Mouse (Mus musculus): ENCODE data around the gene Acoxl.

The Acoxl gene

GRCm38 (mm10) chr2:128032111-128032510, 193.4 kb downstream of the Acoxl start:
- DNase-seq (ENCODE audit: extremely low spot score, low spot score) = peak; percentile 29

DNA sequence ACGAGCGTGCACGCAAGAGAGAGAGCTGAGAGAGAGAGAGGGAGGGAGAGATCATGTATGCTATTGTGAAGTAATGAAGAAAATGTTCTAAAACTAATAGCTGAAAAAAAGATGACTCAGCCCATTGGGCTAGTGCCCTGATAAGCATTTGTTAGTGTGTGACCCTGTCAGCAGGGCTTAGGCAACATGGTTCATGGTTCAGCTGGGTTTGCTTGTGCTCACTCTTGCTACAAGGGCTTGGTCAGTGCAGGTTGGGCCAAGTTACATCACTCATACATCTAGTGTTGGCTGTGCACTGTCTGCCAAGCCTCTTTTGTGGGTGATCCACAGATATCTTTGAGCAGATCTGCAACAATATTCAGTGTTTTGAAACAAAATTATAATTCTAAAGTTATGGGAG, 194.8 kb downstream of the Acoxl start:
- no peak for DNase-seq (ENCODE audit: extremely low spot score, low spot score)

DNA sequence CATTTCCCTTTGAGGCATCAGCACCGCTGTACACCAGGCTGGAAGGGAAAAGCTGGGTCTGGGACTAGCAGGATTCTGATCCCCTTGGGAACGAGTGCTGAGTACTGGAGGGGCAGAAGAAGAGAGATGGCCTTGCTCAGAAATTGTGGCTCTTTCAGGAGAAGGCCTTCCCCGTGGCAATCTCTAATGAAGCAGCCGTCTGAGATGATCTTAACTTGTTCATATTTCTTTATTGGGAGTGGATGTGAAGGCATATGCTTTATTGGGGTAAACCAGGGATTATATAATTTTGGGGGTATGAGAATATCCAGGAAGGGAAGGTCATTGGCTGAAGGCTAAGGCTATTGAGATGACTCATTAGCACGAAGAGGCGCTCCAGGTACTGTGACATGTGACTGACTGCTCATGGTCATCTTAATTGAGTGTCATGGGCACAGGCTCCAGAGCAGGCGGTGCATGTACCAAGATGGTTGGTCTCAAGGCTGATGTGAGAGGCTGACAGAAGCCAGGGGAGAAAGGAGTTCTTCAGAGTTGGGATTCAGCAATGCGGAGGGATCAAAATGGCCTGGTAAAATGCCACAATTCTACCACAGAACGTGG, 195.5 kb downstream of the Acoxl start:
- no peak for DNase-seq (ENCODE audit: extremely low spot score, low spot score)

DNA sequence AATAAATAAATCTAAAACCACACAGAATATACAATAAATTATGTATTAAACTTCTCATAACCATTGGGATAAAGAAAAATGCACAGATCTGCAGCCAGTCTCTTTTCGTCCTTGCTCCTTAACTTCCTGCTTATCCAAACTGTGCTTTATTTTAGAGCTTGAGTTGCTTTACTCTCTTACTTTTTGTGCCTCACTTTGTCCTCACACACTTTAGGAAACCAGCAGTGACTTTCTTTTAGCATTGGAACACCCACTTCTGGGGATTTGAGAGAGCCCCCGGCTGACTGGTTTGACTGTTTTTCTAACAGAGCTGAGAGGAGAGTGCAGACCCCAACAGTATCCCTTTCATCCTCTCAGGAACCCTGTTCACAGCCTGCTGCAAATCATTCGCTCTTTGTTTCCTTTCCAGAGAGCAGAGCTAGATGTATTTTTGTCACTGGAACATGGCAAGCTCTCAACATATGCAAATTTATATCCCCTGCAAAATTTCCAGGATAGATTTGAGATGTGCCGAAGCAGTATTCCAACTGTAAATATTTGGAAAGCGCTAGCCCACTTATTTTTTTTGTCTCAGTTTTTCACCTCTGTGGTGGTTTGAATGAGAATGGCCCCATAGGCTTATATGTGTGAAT, 199.7 kb downstream of the Acoxl start:
- no peak for DNase-seq (ENCODE audit: extremely low spot score, low spot score)

DNA sequence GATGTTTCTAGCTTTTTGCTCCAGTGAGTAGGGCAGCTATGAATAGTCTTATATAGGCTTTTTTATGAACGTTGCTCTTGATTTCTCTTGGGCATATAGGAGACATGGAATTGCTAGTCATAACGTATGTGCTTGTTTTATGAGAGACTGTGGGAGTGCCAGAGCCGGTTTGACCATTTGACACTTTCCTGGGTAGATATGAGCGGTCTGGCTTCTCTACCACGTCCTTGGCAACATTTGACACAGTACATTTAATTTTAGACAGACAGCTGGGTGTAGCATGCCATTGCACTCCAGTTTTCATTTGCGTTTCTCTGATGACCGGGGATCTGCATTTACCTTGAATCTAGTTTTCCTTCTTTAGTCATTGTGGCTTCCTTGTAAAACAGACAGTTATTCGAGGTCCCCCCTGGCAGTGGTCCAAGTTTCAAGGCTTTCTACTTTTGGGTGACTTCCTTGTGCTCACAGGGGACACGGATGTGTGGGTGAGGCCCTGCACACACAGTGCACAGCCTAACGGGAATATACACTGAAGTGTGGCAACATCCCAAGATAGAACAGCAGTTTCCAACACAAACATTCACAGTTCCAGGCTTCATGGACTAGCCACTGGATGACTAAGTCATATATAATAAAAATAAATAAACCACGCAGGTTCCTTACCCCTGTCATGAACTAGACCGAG, 202.5 kb downstream of the Acoxl start:
- no peak for DNase-seq (ENCODE audit: extremely low spot score, low spot score)

- no peak for DNase-seq (ENCODE audit: extremely low spot score, low spot score)
Observed at GRCm38 (mm10) chr2:128046454-128046853, 207.8 kb downstream of the Acoxl start.

GRCm38 (mm10) chr2:128054905-128055304, 216.2 kb downstream of the Acoxl start:
- DNase-seq (ENCODE audit: extremely low spot score, low spot score) = no peak

DNA sequence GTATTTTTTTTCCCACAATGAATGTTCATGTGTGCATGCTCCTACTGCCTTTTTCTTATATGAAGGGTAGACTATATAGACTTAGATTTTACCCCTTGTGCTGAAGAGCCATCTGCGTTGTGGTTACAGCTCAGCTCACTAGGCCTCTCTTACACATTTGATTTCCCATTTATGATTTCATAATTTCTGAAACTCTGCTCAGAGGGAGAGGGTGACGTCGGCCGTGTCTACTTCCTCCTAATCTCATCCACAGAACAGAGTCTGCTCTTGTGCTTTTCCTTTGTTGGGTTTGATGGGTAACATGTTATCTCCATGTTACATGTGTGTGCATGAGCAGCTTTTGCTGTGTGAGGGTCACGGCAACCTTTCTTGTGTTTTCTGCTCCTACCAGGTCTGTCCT, 219.2 kb downstream of the Acoxl start:
- DNase-seq (ENCODE audit: extremely low spot score, low spot score) = no peak

DNA sequence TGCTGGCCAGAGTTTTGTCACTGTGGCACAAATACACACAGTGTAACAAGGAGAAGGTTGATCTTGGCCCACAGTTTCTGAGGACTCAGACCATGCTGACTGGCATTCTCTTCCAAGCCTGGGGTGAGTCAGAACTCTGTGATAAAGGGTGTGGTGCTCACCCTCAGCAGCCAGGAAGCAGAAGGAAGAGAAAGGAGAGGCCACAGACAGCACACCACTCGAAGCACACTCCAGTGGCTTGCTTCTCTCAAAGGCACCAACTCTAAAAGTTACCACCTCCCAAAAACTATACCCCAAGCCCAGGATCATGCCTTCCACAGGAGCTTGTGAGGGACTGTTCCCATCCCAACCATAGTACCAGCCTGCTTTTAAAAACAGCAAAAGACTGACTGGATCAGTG, 220.0 kb downstream of the Acoxl start:
- no peak for DNase-seq (ENCODE audit: extremely low spot score, low spot score)

- no peak for DNase-seq (ENCODE audit: extremely low spot score, low spot score)
Observed at GRCm38 (mm10) chr2:128060213-128060612, 221.5 kb downstream of the Acoxl start.

DNA sequence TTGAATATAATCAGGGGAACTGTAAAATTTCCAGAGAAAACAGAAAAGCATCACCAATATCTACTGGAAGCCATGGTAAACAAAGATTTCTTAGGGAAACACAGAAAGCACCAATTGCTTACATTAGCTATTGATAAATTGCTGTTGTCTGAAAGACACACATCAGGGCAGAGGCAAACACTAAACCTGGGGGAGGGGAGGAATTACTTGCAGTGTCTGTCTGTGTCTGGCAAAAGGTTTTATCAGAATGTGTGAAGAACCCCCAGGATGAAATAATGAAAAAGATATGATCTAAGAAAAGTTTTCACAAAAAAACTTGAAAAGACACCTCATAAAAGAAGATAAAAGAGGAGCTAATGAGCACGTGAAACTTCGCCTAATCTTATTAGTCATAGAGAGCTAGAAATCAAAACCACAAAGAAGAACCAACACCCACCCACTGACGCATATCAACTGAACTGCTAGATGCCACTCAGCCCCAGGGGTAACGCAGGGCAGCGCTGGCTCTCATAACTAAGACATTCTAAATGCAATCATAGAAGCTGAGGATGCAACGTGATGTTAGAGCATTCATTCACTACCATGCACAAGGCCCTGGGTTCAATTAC, 222.1 kb downstream of the Acoxl start:
- no peak for DNase-seq (ENCODE audit: extremely low spot score, low spot score)

DNA sequence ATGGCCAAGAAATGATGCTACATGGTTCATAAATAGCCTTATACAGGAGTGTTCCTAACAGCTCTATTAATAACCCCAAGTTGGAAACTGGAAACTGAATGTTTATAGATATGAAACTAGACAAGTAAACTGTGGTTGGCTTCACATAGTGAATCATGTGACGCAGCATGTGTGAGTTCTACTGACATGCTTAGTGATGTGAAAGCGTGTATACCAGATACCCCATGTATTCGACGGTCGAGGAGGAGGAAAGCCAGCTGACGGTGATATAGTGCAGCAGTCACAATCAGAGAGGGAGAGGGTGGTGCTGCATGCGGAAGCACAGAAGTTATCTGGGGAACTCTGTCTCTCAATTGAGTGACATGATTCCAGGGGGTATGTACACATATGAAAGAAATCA, 222.8 kb downstream of the Acoxl start:
- DNase-seq (ENCODE audit: extremely low spot score, low spot score) = no peak

DNA sequence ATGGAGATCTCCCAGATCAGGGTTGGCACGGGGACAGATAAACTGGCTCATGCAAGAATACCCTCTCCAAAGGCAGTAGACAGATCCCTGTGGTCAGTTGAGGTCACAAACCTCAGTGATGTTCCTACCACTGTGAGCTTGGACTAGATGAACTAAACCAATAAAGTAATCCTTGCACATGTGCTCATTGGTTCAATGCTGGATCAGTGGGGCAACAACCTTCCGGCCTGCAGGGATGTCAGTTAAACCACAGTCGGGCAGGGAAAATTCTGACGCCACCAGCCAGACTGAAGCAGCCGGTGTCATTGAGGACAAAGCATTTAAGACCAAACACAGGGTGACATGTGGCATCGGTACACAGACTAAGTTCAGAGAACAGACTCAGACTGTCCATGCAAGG, 224.1 kb downstream of the Acoxl start:
- no peak for DNase-seq (ENCODE audit: extremely low spot score, low spot score)

DNA sequence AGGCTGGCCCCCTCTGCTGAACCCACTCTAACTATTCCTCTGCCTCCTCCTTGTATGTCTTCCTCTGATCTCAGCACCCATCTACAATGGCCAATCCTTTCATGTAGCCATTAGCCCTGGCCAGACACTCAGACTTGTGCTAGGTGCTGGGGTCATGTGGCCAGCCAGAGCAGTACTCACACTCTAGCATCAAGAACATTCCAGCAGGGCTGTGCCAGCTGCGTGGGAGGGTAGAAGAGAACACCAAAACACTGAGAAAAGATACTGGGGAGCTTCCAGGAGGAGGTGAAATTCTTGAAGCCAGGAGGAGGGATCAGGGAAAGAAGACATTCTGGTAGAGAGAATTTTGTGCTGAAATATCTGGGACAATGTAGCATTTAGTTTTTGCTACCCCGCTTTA, 226.3 kb downstream of the Acoxl start:
- DNase-seq (ENCODE audit: extremely low spot score, low spot score) = no peak

GRCm38 (mm10) chr2:128065576-128065975, 226.9 kb downstream of the Acoxl start:
- no peak for DNase-seq (ENCODE audit: extremely low spot score, low spot score)

DNA sequence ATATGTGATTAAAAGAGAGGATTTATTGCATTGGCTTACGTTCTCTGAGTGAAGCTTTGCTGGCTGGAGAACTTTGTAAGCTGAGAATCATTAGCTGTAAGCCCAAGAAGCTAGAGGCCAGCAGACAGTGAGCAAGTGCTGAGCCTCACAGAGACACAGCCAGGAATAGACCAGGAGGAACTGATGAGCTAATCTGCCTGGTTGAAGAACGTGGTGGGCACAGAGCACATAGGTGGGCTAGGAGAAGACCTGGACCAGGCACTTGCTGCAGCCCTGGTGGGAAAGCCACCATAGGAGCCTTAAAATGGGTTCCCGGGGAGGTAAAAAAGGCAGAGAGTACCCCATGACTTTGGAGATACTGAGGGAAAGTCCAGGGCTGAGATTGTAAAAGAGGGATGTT, 228.5 kb downstream of the Acoxl start:
- no peak for DNase-seq (ENCODE audit: extremely low spot score, low spot score)

DNA sequence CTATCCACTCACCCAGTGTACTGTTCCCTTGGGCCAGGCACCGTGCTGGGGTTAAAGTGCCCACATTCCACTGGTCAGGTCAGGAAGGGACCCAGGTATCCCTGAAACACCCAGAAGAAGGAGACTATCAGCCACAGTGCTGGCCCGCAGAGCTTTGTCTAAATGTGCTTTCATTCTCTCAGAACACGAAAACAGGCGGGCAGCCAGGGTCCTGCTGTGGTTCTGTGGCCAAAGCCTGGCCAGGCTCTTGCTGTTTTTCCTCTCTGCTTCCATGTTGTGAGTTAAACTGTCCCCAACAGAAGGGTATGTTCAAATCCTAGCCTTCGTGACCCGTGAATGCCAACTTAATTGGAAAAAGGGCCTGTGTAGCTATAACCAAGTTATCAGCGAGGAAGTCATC, 228.9 kb downstream of the Acoxl start:
- DNase-seq (ENCODE audit: extremely low spot score, low spot score) = no peak

DNA sequence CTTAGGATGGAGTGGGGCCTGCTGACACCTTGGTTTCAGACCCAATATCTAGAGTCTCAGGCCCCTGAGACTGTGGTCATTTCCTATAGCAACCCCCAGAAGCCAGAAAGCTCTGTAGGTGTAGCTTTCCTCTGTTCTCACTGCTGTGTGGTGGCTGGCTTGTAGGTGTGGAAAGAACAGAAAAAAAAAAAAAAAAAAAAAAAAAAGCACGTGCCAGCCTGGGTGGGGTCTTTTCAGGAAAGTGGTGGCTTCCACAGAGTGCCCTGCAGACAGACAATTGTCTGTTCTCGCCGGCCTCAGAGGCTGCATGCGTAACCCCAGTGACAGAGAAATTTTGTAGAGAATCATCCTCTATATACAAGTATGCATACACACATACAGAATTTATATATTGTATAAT, 229.5 kb downstream of the Acoxl start:
- no peak for DNase-seq (ENCODE audit: extremely low spot score, low spot score)

- DNase-seq (ENCODE audit: extremely low spot score, low spot score) = no peak
Observed at GRCm38 (mm10) chr2:128069025-128069424, 230.3 kb downstream of the Acoxl start.

DNA sequence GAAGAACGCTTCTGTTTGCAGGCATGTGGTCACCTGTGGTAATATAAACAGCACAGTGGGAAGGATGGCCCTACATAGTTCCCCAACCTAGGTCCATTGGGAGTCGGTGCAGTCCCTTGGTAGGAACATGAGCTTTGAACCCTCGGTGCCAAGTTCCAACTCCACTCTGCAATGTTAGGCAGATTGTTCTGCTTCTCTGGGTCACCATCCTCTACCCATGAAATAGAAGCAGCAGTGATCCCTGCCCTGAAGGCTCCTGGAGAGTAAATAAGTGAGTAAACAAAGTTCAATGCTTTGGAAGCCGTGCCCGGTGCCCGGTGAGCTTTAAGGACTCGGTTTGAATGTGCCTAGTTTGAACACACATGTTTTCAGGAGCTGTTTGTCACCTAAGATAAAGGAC, 233.1 kb downstream of the Acoxl start:
- DNase-seq (ENCODE audit: extremely low spot score, low spot score) = no peak

DNA sequence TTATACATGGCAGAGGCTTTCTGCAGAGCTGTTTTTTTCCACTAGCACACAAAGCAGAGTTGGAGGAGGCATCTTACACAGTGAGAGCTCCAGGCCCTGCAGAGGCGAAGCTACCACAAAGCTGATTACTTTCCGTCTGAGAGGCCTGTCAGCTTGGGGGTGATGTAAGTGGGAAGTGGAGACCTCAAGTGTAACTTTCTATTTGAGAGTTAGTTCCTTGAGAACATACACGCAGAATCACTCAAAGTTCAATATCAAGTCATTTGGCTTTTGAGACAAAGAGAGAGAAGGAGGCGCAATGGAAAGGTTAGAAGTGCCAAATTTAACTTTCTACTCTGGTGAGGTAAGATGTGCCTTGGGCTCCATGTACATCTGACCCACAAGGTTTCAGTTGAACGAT, 234.3 kb downstream of the Acoxl start:
- no peak for DNase-seq (ENCODE audit: extremely low spot score, low spot score)

GRCm38 (mm10) chr2:128073603-128074002, 234.9 kb downstream of the Acoxl start:
- no peak for DNase-seq (ENCODE audit: extremely low spot score, low spot score)

DNA sequence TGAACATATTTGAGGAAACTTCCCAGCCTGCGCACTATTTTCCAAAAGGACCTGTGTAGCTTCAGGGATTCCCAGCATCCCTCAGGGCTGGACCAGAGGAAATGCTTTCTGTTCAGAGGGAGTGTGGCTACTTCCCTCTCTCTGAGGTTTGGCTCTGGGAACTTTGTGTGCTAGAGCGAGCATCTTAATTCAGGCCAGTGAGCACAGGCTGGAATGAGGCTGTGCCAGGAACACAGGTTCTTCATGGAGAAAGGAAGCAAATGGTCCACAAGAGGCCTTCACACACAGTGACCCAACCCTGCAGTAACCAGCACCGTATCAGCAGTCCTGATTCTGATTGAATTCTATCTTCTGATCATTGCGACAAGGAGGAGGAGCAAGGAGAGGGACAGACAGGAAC, 238.3 kb downstream of the Acoxl start:
- DNase-seq (ENCODE audit: extremely low spot score, low spot score) = no peak

All from neural tube, embryonic 10.5 days (tissue).